In the genomic region with DNA sequence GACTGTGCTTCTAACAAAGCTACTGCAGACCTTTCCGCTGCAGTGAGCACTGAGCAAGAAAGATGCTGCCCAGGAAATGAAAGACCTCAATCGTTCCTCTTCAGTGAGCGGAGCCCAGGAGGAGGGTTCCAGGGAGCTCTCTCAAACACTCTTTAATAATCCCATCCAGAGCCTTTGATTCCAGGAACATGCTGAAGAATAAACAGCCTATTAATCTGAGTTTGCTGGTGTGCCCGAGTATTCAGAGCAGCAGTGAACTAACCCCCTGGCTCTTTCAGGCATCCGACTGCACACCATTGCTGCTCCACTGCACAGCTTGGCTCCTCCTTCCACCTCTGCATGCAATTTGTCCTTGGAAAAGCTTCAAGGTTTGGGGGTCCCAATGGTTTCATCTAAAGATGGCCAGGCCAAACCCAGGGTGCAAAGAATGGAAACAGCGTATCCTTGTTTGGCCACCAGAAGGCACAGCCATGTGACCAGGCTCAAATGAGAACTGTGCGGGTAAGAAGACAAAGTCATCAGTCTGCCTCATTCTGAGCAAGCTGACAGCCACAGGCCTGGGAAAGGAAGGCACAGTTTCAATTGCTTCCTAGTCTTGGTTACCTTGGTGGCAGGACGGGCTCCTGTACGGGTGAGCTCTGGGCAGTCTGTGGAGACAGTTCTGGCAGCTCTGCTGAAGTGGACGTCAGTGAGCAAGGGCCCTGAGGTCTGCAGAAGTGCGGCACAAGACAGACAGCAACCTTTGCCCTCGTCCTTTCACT, we compare ENCODE assay signal across 8 mouse cellular contexts.
A peak's percentile ranks its signal among the peaks of the same experiment; 100 is the strongest.
DNase-seq lines count a peak whose midpoint lies in the region; ATAC-seq and TF ChIP-seq lines count a peak whose summit lies in the region.

No protein-coding gene starts in this region.

- H3K27me3 ChIP-seq in hindbrain, postnatal 0 days (ENCODE audit: insufficient read depth, low read length), result no peaks in the 10 kb centered on the region
- H3K27me3 ChIP-seq in heart, embryonic 12.5 days (replicated peaks), result no peaks in the 10 kb centered on the region

- no peak overlapping the region for H3K9ac ChIP-seq in hindbrain, postnatal 0 days (replicated peaks; ENCODE audit: low read length)
- no peak overlapping the region for H3K9ac ChIP-seq in heart, embryonic 12.5 days

- H3K4me2 ChIP-seq in hindbrain, postnatal 0 days (ENCODE audit: low read depth, low read length), result 0 out of 2 replicates have a peak overlapping the region, but pooled peaks have one; percentile 11
- H3K4me2 ChIP-seq in heart, embryonic 12.5 days, result no peak overlapping the region

- intact Hi-C loops in left cerebral cortex, adult 2 months (cut with DNase I), result loop anchor here (1.0 to 2.0 kb wide), 2 partner anchors 43 to 148 kb away; no protein-coding TSS in a partner anchor

- H3K9me3 ChIP-seq in hindbrain, postnatal 0 days (ENCODE audit: low read length), result no peaks in the 10 kb centered on the region
- no peaks in the 10 kb centered on the region for H3K9me3 ChIP-seq in heart, embryonic 12.5 days (replicated peaks)

- DNase-seq in layer of hippocampus, adult 11-12 months (ENCODE audit: low spot score), result peak; percentile 39
- no peak for DNase-seq in layer of hippocampus, postnatal 25 days (ENCODE audit: extremely low spot score in 1 of 2, low spot score in 1 of 2)
- peak; percentile 20 for DNase-seq in embryo, embryonic 9.5 days (ENCODE audit: extremely low spot score)
- DNase-seq in hindbrain, postnatal 0 days (ENCODE audit: low spot score), result peak; percentile 76
- peak in 1 of 2 experiments; percentile 32 for DNase-seq in left cerebral cortex, adult 2 months (ENCODE audit: extremely low spot score in 1 of 2, low spot score in 2 of 2)
- no peak for DNase-seq in ovary, postnatal 10 days (ENCODE audit: low spot score)

- peak overlapping the region; percentile 65 for H3K27ac ChIP-seq in hindbrain, postnatal 0 days
- H3K27ac ChIP-seq in left cerebral cortex, adult 2 months, result peak overlapping the region; percentile 56; the same call in 1 of the 2 replicates
- no peak overlapping the region for H3K27ac ChIP-seq in heart, embryonic 12.5 days (ENCODE audit: poor library complexity, severe bottlenecking)

- peaks cover 34% of the 10 kb centered on the region; the same call in 1 of the 2 replicates for H3K4me1 ChIP-seq in hindbrain, postnatal 0 days (ENCODE audit: insufficient read depth, low read length)
- H3K4me1 ChIP-seq in heart, embryonic 12.5 days (replicated peaks), result no peaks in the 10 kb centered on the region

- no peaks in the 10 kb centered on the region for H3K36me3 ChIP-seq in hindbrain, postnatal 0 days (ENCODE audit: insufficient read depth, low read length)
- H3K36me3 ChIP-seq in heart, embryonic 12.5 days, result no peaks in the 10 kb centered on the region

- ATAC-seq in hindbrain, postnatal 0 days, result peak; percentile 84
- ATAC-seq in heart, embryonic 12.5 days (ENCODE audit: insufficient number of reproducible peaks, low FRiP score), result no peak
- no peak for ATAC-seq in CD4-positive, CD25-positive, alpha-beta regulatory T cell, adult 4 months

- WGBS in hindbrain, postnatal 0 days, result 24% methylated on average over 12 of the region's 12 CpGs
- WGBS in heart, embryonic 12.5 days, result 70% methylated on average over 12 of the region's 12 CpGs

- no peak overlapping the region for H3K4me3 ChIP-seq in hindbrain, postnatal 0 days (ENCODE audit: low read length)
- H3K4me3 ChIP-seq in left cerebral cortex, adult 2 months, result no peak overlapping the region
- H3K4me3 ChIP-seq in heart, embryonic 12.5 days, result no peak overlapping the region

- peak; percentile 48 for TF ChIP-seq CTCF in hindbrain, postnatal 0 days (IDR thresholded peaks at IDR 0.05; ENCODE audit: low read depth)
- no peak; the same call in 1 of the 2 replicates for TF ChIP-seq CTCF in left cerebral cortex, adult 2 months (IDR thresholded peaks at IDR 0.05)

Comparison
In these comparisons a context has a peak if more than half of its experiments do, and no peak if none do; other contexts are left out.
1. DNase-seq: peak in layer of hippocampus, adult 11-12 months (single experiment), embryo, embryonic 9.5 days (single experiment) and hindbrain, postnatal 0 days (single experiment); none in layer of hippocampus, postnatal 25 days (0 of 2) and ovary, postnatal 10 days (single experiment).